Mouse (Mus musculus): ENCODE data around the gene Olfr688. TPM values are rescaled to one million over a fixed set of nuclear protein-coding genes. Genes with fewer than 3 reads are reported as not detected.

Olfr688 gene
- not detected in 2 replicates for polyA plus RNA-seq (2012; rRNA removed)

DNA sequence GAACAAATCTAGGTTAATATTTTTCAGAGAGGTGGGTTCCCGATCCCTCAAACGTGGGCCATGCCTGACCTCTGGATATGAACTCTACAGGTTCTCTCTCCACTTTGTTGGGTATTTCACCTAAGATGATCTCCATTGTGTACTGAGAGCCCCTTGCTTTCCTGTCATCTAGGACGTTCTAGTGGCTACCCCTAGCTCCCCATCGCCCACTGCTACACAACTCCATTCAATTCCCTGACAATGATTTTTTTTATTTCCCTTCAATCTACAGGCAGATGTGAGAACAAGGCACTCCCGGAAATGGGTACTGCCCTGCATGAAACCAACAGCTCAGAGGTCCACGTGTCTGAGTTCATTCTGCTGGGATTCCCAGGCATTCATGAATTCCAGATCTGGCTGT lies at the start of gene Olfr688:
Gene Olfr688, plus strand, starts transcription at position 301 of the 400 bp plus-strand sequence.
- Histone ChIP-seq H3K4me3 (ENCODE audit: control insufficient read depth, low read depth, low read length) (no peak within 1 kb of the TSS), H3K4me1 (ENCODE audit: control insufficient read depth, insufficient read depth, low read length) (no peaks in the 10 kb centered on the region), H3K27me3 (ENCODE audit: control insufficient read depth, insufficient read depth, low read length) (no peaks in the 10 kb centered on the region), H3K27ac (ENCODE audit: control insufficient read depth, insufficient read depth, low read depth, low read length) (no peak within 1 kb of the TSS), H3K36me3 (ENCODE audit: control insufficient read depth, insufficient read depth, low read length) (no peaks in the 10 kb centered on the region)
- no peak for TF ChIP-seq CTCF (IDR thresholded peaks at IDR 0.05; ENCODE audit: control insufficient read depth, insufficient read depth, insufficient replicate concordance, low read depth, low read length)
- TF ChIP-seq POLR2A (IDR thresholded peaks at IDR 0.05; ENCODE audit: control insufficient read depth, low read depth, low read length) = no peak

DNA sequence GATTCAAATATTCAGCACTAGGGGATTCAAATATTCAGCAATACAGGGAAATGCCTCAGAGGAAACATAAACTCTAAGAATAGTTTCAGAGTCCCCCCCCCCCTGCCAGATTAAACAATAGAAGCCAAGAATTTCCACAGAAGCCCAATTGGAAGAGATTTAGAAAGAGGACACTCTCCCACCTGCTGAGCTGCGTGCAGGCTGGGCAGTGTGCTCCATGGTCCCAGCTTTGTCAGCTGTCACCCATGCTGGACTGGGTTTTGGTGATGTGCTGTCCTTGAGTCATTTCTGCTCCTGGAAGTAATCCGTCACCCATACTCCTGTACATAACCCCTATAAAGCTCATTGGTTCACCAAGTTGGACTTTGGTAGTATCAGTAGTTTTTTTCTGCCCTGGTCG lies 40.2 kb upstream of the Olfr688 start:
- no peak for TF ChIP-seq POLR2A (IDR thresholded peaks at IDR 0.05; ENCODE audit: control insufficient read depth, low read depth, low read length)
- no peak for TF ChIP-seq CTCF (IDR thresholded peaks at IDR 0.05; ENCODE audit: control insufficient read depth, insufficient read depth, insufficient replicate concordance, low read depth, low read length)
- Histone ChIP-seq H3K36me3 (ENCODE audit: control insufficient read depth, insufficient read depth, low read length) (no peaks in the 10 kb centered on the region), H3K27ac (ENCODE audit: control insufficient read depth, insufficient read depth, low read depth, low read length) (no peak overlapping the region), H3K27me3 (ENCODE audit: control insufficient read depth, insufficient read depth, low read length) (no peaks in the 10 kb centered on the region), H3K4me3 (ENCODE audit: control insufficient read depth, low read depth, low read length) (no peak overlapping the region), H3K4me1 (ENCODE audit: control insufficient read depth, insufficient read depth, low read length) (no peaks in the 10 kb centered on the region)

DNA sequence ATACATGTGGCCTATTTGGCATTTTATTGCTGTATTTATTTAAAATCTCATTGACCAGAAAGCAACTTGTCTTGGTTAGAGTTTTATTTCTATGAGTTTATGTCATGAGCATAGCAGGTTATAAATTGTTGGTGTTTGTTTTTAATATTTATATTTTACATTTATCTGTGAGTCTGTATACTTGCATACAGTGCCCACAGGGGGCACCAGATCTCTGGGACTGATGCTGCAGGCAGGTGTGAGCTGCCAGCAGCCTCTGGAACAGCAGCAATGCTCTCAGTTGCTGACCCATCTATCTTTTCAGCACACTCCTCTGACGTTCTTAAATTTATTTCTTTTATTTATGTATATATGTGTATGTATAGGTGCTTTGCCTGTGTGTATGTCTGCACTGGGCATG lies 39.7 kb upstream of the Olfr688 start:
- no peaks in the 10 kb centered on the region for H3K4me1 ChIP-seq (ENCODE audit: control insufficient read depth, insufficient read depth, low read length)
- no peak for TF ChIP-seq POLR2A (IDR thresholded peaks at IDR 0.05; ENCODE audit: control insufficient read depth, low read depth, low read length)
- TF ChIP-seq CTCF (IDR thresholded peaks at IDR 0.05; ENCODE audit: control insufficient read depth, insufficient read depth, insufficient replicate concordance, low read depth, low read length) = no peak
- no peak overlapping the region for H3K4me3 ChIP-seq (ENCODE audit: control insufficient read depth, low read depth, low read length)
- H3K27ac ChIP-seq (ENCODE audit: control insufficient read depth, insufficient read depth, low read depth, low read length) = no peak overlapping the region
- no peaks in the 10 kb centered on the region for H3K27me3 ChIP-seq (ENCODE audit: control insufficient read depth, insufficient read depth, low read length)
- H3K36me3 ChIP-seq (ENCODE audit: control insufficient read depth, insufficient read depth, low read length) = no peaks in the 10 kb centered on the region

DNA sequence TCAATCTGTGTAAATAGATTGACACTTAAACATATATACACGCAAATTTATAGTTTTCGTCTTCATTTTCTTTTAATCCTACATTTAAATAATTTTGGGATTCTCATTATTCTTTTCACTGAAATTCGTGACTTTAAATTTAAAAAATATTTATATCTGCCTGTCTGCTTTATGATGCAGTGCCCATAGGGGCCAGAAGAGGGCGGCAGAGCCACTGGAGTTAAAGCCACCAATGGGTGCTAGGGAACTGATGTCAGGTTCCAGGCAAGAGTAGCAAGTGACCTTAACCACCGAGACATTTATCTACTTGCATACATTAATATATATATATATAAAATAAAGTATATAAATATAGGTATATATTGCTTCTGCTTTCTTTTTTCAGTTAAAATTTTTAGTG lies 31.2 kb upstream of the Olfr688 start:
- Histone ChIP-seq H3K27ac (ENCODE audit: control insufficient read depth, insufficient read depth, low read depth, low read length) (no peak overlapping the region), H3K4me3 (ENCODE audit: control insufficient read depth, low read depth, low read length) (no peak overlapping the region), H3K36me3 (ENCODE audit: control insufficient read depth, insufficient read depth, low read length) (no peaks in the 10 kb centered on the region), H3K27me3 (ENCODE audit: control insufficient read depth, insufficient read depth, low read length) (no peaks in the 10 kb centered on the region), H3K4me1 (ENCODE audit: control insufficient read depth, insufficient read depth, low read length) (no peaks in the 10 kb centered on the region)
- TF ChIP-seq POLR2A (IDR thresholded peaks at IDR 0.05; ENCODE audit: control insufficient read depth, low read depth, low read length) = no peak
- peak; percentile 47; the same call in 1 of the 2 replicates for TF ChIP-seq CTCF (IDR thresholded peaks at IDR 0.05; ENCODE audit: control insufficient read depth, insufficient read depth, insufficient replicate concordance, low read depth, low read length)

DNA sequence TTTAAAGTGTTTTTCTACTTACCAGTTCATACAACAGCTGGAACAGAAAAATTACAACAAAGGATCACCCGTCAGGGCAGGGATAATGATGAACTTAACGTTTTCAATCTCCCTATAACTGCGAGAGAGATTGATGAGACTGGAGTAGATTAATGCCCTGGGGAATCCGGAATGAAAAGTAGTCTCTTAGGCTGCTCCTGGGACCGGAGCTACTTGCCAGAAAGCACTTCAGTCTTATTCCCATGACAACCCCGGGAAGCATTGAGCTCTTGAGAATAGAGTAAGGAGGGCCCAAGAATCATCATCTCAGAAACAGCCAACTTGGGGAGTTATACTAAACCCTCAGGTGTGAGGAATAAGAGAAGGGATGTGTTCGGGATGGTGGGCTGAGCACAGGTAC lies 15.5 kb upstream of the Olfr688 start:
- Histone ChIP-seq H3K4me3 (ENCODE audit: control insufficient read depth, low read depth, low read length) (no peak overlapping the region), H3K27ac (ENCODE audit: control insufficient read depth, insufficient read depth, low read depth, low read length) (no peak overlapping the region), H3K36me3 (ENCODE audit: control insufficient read depth, insufficient read depth, low read length) (no peaks in the 10 kb centered on the region), H3K27me3 (ENCODE audit: control insufficient read depth, insufficient read depth, low read length) (no peaks in the 10 kb centered on the region), H3K4me1 (ENCODE audit: control insufficient read depth, insufficient read depth, low read length) (no peaks in the 10 kb centered on the region)
- TF ChIP-seq POLR2A (IDR thresholded peaks at IDR 0.05; ENCODE audit: control insufficient read depth, low read depth, low read length) = no peak

DNA sequence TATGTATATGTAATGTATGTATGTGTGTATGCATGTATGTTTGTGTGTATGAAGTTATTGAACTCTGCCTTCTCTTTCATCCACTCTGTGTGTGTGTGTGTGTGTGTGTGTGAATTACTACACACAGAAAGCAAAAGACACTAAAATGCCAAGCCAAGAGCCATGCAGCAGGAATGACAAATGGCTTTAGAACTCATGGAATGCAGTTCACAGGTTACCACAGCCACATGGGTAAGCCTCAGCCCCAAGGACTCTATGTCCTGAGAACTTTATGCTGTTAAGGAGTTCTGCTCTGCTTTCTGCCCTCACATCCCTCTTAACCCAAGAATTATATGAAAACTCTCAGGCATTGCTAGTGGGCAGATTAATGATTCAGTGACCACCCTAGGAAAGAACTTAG lies 2.2 kb downstream of the Olfr688 start:
- no peaks in the 10 kb centered on the region for H3K27me3 ChIP-seq (ENCODE audit: control insufficient read depth, insufficient read depth, low read length)
- TF ChIP-seq CTCF (IDR thresholded peaks at IDR 0.05; ENCODE audit: control insufficient read depth, insufficient read depth, insufficient replicate concordance, low read depth, low read length) (no peak), POLR2A (IDR thresholded peaks at IDR 0.05; ENCODE audit: control insufficient read depth, low read depth, low read length) (no peak)
- H3K4me1 ChIP-seq (ENCODE audit: control insufficient read depth, insufficient read depth, low read length) = no peaks in the 10 kb centered on the region
- H3K36me3 ChIP-seq (ENCODE audit: control insufficient read depth, insufficient read depth, low read length) = no peaks in the 10 kb centered on the region
- no peak overlapping the region for H3K4me3 ChIP-seq (ENCODE audit: control insufficient read depth, low read depth, low read length)
- H3K27ac ChIP-seq (ENCODE audit: control insufficient read depth, insufficient read depth, low read depth, low read length) = no peak overlapping the region

DNA sequence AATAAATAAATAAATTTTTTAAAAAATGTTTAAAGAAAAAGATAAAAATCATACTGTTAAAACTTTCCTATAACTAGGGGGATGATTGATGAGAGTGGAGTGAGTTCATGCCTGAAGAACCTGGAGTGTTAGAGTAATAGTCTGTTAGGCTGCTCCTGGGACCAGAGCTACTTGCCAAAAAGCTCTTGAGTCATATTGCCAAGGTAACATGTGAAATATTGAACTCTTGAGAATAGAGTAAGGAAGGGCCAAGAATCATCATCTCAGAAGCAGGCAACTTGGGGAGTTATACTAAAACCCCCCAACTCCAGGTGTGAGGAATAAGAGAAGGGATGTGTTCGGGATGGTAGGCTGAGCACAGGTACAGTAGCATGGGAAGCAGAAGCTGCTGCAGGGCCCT lies 23.0 kb downstream of the Olfr688 start, which contains the start of gene Olfr689:
Gene Olfr689, plus strand, starts transcription at position 301 of the 400 bp plus-strand sequence.
- Histone ChIP-seq H3K4me1 (ENCODE audit: control insufficient read depth, insufficient read depth, low read length) (no peaks in the 10 kb centered on the region), H3K27ac (ENCODE audit: control insufficient read depth, insufficient read depth, low read depth, low read length) (no peak within 1 kb of the TSS), H3K27me3 (ENCODE audit: control insufficient read depth, insufficient read depth, low read length) (no peaks in the 10 kb centered on the region), H3K36me3 (ENCODE audit: control insufficient read depth, insufficient read depth, low read length) (no peaks in the 10 kb centered on the region), H3K4me3 (ENCODE audit: control insufficient read depth, low read depth, low read length) (no peak within 1 kb of the TSS)
- TF ChIP-seq POLR2A (IDR thresholded peaks at IDR 0.05; ENCODE audit: control insufficient read depth, low read depth, low read length) (no peak), CTCF (IDR thresholded peaks at IDR 0.05; ENCODE audit: control insufficient read depth, insufficient read depth, insufficient replicate concordance, low read depth, low read length) (no peak)

DNA sequence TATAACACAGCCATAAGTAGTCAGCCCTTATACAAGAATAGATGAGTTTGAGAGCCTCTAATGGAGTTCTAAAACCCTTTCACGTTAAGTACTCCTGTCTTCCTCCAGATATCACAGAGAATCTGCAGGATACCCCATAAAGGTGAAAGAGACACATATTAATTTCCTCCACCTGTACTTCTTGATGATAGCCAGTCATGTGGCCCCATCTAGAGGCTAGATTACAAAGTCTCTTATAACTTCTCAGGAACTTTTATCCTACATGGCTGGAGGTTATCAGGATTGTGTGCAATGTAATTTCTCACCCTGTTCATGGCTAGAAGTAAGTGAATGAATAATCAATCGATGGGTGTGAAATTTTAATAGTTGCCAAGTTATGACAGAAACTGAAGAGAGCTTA lies 37.4 kb downstream of the Olfr688 start:
- Histone ChIP-seq H3K4me1 (ENCODE audit: control insufficient read depth, insufficient read depth, low read length) (no peaks in the 10 kb centered on the region), H3K36me3 (ENCODE audit: control insufficient read depth, insufficient read depth, low read length) (no peaks in the 10 kb centered on the region), H3K4me3 (ENCODE audit: control insufficient read depth, low read depth, low read length) (no peak overlapping the region), H3K27ac (ENCODE audit: control insufficient read depth, insufficient read depth, low read depth, low read length) (no peak overlapping the region), H3K27me3 (ENCODE audit: control insufficient read depth, insufficient read depth, low read length) (no peaks in the 10 kb centered on the region)
- TF ChIP-seq POLR2A (IDR thresholded peaks at IDR 0.05; ENCODE audit: control insufficient read depth, low read depth, low read length) (no peak), CTCF (IDR thresholded peaks at IDR 0.05; ENCODE audit: control insufficient read depth, insufficient read depth, insufficient replicate concordance, low read depth, low read length) (no peak)

Data from testis, adult 2 months (tissue).